Mouse (Mus musculus) c-Kit-positive CD71-positive TER-119-positive erythroid progenitor cells, embryonic 14.5 days (primary cell): ENCODE measurements around the gene Flt3l.
A peak's percentile ranks its signal among the peaks of the same experiment; 100 is the strongest.
"Not testable (repeated sequence)": the region's sequence is repeated elsewhere in the genome, so short reads cannot be mapped to it uniquely, and the experiment has no call there.

Experiments used
- DNase-seq: peaks from one replicate; pipeline ENCODE4 v3.0.0-alpha.2; 2013; ENCODE audit warnings: low spot score

Flt3l gene

DNA sequence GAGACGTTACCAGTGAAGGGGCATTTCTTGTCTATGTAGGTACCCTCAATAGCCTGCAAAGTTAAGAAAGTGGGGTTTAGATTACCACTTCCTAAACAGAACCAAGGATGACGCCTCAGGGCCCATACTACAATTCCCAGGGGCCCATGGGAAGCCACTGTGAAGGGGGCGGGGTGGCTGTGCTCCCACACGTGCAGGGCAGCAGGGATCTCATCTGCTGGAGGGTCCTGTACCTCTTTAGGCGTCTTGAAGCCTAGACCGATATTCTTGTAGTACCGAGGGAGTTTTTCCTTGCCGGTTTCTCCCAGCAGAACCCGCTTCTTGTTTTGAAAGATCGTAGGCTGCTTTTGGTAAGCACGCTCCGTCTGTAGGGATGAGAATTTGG lies 13.1 kb downstream of the Flt3l start:
- DNase-seq = peak; percentile 45

DNA sequence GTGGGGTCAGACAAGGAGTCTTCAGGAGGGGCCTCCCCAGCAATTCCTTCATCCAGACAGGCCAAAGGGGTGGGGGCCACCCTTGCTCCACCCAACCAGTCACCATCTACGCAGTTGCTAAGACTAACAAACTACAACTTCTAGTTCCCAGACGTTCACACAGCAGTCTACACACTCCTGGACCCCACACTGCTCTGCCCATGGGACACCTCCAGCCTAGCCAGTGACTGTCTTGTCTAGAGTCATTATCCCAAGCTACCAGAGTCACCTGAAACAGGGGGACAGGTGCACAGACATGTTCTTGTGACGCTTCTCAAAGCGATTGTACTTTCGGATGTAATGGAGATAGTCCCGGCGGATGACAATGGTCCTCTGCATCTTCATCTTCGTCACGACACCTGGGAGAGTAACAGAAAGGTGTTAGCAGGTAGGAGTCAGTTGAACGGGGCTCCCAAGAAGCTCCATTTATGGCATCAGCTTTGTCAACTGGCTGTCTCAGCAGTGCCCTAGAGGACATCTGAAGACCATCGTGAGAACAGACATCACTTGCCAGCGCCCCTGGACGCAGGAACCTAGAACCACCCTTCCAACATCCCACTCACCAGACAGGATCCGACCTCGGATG lies 13.6 kb downstream of the Flt3l start:
- no peak for DNase-seq

DNA sequence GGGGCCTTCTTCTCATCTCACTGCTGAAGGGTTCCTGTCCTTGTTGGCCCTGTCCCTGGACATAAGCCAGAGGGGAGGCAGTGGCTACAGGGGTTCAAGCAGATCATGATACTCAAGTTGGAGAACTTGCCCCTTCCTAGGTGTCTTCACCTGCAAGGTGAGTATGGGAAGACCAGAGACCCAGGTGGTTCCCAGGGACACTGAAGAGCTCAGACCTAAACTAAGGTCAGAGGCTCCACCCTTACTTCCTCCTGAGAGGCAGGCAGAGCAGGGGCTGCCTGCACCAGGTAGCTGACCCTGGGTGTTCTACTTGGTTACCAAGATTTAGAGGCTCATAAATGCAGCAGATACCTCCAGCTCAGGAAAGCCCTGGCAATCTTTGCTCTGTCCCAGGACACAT lies 14.3 kb downstream of the Flt3l start:
- DNase-seq = no peak

DNA sequence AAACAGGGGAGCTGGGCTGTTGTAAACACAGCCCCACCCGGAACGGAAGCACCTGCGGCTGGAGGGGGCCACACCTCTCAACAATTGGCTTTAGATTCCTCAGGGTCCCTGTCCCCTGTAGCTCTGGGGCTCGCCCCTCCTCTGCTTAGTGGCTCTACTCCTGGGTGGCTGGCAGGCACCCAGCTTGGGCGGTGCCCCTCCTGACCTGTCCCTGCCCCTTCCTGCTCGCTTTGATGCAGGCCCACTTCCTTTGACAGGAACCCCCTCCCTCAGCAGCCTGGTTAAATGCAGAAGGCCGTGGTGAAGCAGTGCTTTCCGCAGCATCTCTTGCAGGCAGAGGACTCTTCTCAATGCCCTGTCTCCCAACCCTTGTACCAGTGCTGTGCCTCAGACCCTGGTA lies 14.8 kb downstream of the Flt3l start:
- no peak for DNase-seq

DNA sequence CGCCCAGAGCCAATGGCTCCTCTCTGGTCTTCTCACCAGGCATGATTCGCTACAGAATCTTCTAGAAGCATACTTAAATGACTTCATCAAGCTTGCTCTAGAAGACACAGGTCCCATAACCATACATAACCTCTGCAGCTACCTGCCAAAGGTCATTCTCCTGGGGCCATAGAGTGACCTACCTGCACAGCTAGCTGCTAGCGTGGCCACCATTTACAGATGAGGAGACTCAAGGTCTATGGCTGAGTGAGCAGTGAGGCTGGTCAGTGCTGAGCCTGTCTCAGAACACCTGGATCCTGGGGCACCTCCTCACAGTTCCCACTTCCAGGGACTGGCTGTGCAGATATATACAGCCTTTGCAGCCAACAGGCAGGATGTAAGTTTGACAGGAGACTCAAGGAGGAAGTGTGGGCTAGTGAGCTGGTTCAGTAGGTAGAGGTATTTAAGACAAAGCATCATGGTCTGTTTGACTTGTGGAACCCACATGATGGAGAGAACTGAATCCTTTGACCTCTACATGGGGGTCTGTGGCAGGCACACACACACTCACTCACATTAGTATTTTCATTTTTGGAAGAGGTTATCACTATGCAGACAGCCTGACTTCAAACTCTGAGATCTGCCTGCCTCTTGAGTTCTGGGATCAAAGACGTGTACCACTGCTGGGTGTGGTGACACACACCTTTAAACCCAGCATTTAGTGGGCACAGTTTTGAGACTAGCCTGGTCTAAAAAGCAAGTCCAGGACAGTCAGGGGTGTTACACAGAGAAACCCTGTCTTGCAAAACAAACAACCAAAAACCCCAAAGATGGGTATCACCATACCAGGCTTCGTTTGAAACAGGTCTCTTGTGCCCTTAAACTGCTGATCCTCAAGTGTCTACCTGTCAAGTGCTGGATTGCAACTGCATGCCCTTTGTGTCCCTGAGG lies 16.2 kb downstream of the Flt3l start:
- DNase-seq = no peak

DNA sequence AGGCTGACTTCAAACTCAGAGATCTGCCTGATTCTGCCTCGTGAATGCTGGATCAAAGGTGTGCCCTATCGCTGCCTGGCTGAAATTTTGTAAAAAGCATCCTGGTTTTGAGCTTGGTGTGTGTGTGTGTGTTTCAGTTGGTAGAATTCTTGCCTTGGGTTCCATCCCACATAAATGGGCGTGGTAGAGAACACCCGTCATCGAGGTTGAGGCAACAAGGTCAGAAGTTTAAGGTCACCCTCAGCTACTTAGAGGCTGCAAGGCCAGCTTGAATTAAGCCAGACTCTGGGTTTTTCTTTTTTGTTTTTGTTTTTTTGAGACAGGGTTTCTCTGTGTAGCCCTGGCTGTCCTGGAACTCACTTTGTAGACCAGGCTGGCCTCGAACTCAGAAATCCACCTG lies 17.9 kb downstream of the Flt3l start:
- DNase-seq = no peak

DNA sequence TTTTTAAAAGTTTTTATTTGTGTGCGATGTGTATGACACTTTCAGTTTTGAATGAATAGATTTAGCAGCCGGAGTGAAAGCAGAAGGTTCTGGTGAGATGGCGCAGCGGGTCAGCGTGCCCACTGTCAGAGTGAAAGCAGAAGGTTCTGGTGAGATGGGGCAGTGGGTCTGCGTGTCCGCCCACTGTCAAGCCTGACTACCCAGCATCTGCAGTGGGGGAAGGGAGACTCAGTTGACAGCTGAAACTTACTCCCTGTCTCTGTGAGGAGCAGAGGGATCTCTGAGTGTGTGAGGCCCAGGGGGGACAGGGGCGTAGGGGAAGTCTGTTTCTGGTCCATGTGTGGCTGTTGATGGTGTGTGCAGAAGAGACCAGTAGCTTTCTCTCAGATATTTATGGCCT lies 18.7 kb downstream of the Flt3l start:
- no peak for DNase-seq

DNA sequence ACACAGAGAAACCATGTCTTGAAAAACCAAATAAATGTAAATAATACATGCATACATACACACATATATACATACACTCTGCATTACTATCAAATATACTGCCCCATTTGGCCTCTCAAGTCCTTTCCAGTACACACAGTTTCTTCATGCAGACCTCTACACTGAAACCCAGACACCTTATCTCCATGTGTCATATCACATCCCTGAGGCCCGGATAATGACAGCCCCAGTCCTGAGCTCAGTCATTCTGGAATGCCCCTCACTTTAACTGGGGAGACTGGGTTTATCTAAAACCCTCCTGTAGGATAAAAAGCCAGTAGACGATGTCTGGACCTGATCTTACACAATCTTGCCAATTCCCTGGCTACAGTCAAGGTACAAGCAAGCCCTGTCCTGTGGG lies 22.8 kb downstream of the Flt3l start:
- DNase-seq = peak; percentile 32

DNA sequence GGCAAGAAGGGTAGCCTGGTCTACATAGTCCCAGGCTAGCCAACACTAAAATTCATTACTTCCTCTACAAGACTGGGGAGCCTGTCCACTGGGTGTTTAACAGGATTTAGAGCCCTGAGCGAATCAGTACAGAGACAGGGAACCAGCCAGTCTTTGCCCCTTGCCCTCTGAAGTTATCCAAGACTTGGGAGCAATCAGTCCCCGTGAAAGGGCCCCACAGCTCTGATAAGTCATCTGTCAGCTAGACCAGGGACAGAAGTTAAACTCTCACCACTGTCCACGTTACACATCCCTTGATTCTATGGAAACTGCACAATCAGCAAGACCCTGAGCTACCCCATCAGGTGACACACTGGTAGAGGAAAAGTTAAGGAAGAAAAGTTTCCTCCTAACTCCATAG lies 23.7 kb downstream of the Flt3l start:
- no peak for DNase-seq

DNA sequence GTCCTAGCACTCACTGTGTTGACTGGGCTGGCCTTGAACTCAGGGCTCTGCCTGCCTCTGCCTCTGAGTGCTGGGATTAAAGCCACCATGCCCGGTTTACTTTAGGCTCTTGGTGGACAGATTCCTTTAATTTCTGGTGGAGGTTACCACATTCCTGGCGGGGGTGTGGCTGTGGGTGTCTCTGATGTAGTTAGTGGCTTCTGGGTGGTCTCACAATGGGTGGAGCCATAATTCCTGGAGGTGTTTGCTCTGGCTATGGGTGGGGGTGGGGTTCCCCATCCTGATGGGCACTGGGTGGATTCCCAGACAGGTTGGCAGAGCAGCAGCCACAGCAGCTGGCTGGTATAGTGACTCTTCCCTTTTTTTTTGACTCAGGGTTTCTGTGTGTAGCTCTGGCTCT lies 24.3 kb downstream of the Flt3l start:
- no peak for DNase-seq

DNA sequence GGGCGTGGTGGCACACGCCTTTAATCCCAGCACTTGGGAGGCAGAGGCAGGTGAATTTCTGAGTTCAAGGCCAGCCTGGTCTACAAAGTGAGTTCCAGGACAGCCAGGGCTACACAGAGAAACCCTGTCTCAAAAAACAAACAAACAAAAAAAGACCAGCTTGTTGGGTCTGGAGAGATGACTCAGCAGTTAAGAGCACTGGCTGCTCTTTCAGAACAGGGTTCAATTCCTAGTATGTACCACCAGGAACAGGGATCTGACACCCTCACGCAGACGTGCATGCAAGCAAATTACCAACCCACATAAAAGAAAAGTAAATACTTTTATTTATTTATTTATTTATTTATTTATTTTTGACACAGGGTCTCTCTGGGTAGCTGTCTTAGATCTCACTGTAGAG lies 26.1 kb downstream of the Flt3l start:
- DNase-seq = not testable (repeated sequence)

DNA sequence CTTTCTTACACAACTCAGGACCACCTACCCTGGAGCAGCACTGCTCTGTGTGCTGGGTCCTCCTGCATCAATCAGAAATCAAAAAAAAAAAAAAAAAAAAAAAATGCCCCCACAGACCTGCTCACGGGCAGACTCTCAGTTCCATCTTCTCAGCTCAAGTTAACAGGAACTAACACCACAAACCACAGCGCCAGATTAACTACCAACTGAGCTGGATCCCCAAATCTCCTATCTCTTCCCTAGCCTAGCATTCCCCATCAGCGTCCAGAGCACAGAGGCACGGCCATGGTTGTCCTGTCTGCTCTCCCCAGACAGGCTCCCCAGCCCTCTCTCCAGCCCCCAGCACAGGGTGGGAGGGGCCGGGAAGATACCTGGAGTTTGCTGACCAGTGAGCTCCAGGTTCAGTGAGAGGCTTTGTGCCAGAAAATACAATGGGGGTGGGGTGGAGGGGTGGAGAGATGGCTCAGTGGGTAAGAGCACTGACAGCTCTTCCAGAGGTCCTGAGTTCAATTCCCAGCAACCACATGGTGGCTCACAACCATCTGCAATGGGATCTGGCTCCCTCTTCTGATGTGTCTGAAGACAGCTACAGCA lies 29.1 kb downstream of the Flt3l start:
- no peak for DNase-seq

DNA sequence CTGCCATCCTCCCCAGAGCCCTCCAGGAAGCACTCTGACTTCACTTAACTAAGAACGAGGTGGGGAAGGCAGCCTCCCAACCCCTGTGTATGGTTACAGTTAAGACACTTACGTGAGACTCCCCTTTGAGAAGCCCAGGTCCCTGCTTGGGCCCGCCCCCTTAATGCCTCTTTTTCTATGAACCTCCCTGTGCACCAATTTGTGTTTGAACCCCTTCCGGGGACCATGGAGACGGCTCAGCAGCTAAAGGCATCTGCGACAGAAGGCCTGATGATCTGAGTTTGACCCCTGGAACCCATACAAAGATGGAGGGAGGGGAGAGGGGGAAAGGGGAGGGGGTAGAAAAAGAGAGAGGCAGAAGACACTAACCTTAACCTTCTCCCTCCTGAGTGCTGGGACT lies 29.8 kb downstream of the Flt3l start:
- no peak for DNase-seq

DNA sequence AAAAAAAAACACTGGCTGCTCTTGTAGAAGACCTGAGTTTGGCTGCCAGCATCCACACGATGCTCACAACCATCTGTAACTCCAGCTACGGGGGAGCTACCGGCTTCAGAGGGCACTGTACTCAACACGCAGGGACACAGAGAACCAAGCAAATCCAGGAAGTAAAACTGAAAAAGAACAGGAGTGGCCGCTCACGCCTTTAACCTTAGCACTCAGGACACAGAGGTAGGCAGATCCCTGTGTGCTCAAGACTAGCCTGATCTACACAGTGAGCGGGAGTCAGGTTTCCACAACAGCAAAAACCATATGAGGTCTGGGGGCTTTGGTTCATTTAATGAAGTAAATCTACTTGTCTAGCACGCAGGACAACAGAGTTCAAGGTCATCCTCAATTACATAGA lies 30.7 kb downstream of the Flt3l start:
- DNase-seq = no peak

DNA sequence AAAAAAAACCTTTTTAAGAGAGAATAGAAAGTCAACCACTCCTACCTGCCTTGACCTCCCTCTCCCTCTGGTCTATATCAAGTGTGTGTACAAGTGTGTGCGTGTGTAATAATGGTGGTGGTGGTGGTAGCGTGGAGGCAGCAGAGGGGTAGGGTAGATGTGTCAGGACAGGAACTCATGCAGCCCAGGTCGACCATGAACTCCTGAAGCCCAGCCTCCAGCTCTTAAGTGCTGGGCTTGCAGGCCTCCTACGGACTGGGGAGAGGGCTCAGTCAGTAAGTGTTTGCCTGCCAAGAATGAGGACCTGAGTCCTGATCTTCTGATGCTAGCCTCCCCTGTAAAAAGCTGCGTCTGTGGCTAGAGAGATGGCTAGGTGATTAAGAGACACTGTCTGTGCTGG lies 31.3 kb downstream of the Flt3l start:
- DNase-seq = no peak

DNA sequence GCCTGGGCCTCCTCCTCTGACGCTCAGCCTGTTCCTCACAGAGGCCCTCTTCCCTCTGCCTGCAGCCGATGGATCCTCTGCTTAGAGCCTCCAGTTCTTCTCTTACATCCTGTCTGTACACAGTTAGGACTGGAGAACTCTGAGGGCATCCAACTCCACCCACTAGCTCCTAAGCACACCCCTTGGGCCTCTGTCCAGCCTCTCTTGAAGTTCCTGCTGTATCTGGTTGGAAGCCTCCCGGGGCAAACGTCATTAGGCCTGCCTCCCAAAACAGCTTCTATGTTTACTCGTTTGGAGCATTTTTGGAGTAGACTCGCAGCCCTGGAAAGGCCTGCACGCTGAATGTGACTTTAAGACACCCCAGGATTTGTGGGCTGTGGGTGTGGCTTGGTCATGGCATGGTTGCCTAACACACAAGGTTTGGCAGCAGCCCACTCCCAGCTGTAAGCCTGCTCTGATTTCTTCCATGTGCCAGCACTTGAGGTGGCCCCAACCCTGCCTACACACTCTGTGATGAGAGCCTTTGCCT lies 32.5 kb downstream of the Flt3l start, which contains the start of gene Fcgrt:
Fcgrt (minus strand) TSS at position 200 of the 529 bp plus-strand sequence.
- no peak for DNase-seq

DNA sequence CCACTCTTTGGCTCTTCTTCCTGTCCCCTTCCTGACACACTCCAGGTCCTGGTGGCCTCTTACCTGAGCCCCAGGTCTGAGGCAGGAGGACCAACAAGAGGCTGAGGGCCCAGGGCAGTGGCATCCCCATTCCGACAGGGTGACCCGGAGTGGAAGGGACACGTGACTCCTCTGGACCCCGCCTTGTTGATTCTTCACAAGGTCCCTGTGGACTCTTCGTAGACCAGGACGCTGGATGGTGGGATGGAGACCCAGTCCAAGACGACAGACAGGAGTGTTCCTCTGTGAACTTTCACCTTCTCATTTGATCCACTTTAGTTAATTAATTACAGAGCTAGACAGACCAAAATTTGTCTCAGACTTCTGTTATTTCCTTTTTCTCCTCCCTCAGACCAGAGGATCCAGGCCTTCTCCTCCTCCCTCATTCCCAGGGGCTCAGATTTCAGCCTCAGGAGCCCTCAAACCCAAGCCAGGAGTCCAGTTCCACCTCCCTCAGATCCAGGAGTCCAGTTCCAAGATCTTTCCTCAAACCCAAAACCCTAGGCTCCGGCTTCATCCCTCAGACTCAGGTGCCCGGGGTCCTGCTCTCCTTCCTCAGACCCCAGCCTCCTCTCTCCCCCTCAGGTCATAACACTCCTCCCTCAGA lies 33.2 kb downstream of the Flt3l start:
- no peak for DNase-seq

DNA sequence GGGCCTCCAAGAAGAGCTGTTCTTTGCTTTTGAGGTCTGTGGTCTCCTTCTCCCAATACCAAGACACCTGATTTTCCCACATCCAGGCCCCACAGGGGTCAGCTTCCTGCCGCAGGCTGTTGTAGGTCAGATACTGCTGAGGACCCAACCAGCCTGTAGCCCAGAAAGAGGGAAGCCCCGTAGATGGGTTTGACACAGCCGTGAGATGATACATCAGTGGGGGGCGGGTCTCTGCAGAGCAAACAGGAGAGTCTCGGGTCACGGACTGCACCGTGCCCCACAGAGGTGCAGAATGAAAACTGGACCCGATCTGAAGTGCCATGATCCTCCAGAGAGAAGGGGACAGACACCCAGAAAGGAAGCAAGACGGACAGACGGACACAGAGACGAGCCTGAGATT lies 33.8 kb downstream of the Flt3l start:
- no peak for DNase-seq

DNA sequence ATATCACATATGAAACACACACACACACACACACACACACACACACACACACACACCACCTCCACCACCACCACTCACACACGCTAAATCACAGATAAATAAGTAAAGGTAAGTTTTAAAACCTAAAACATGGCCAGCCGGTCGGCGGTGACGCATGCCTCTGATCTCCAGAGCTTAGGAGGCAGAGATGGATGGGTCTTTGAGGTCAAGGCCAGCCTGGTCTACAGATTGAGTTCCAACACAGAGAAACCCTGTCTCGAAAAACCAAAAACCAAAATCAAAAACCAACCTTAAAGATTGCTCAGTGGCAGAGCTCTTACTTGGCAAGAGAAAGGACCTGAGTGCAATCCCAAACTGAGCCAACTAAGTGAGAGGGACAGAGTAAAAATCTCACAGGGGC lies 36.2 kb downstream of the Flt3l start:
- no peak for DNase-seq

DNA sequence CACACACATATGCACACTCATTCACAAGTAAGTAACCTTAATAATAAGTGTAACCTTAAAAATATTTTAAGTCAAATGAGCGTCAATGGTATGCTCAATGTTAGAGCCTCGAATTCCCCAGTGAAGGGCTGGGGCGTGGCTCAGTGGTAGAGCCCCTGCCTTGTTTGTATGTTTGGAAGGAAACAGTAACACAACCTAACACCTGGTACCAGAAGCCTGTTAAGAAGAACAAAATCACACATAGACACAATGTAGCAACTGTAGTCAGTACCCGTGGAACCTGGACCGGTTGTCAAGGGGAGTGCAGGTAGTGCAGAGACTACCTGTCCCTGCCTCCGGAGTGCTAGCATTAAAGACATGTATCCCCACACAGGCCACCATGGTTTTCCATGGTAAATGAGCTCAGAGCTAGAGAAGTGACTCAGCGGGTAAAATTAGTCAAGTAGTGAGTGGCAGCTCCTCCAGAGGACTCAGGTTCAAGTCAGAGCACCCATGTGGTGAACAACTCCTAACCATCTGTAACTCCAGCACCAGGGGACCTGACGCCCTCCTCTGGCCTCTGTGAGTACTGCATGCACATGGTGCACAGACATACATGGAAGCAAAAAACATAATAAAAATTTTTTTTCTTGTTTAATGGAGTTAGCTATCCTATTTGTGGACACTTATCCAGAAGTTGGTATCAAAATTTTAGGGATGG lies 37.5 kb downstream of the Flt3l start:
- DNase-seq = no peak

DNA sequence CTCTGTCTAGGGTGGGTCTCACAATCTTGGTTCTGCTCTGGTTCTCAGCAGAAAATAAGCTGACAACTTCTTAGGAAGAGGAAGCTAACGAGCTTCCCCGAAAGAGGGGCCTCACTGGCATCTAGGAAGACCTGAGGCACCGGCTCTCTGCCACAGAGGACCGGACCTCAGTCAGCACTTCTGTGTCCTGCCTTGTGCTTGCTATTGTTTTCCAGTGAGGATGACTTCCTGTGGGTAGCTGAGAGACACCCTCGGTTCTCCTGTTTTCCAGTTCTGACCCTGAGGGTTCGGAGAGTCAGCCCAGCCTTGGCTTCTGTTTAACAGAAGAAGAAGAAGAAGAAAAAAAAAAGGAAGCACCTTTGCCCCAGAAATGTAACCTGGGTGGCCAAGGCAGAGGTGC lies 38.8 kb downstream of the Flt3l start:
- no peak for DNase-seq

DNA sequence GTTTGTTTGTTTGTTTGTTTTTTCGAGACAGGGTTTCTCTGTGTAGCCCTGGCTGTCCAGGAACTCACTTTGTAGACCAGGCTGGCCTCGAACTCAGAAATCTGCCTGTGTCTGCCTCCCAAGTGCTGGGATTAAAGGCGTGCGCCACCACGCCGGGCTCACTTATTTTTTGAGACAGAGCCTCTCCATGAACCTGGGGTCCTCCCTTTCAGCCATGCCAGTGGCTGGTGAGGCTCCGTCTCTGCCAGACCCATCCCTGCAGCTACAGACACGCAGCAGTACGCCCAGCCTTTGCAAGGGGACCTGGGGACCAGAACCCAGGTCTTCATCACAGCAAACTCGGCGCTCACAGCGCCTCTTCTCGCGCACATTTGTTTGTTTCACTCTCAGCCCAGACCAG lies 40.3 kb downstream of the Flt3l start:
- DNase-seq = not testable (repeated sequence)
